32 mouse cellular contexts compared by ENCODE assay signal in genomic region chr2:135787415-135787814, GRCm38 (mm10).
"Had no signal": no experiment of that assay in that cellular context is flagged by ENCODE, and none has a peak within 500 bp of the region (broad histone marks: within the 10 kb centered on the region; RNA-seq: fewer than 3 reads in every experiment).

No protein-coding gene starts in this region.

- H3K4me3 ChIP-seq: left cerebral cortex, adult 2 months; limb, embryonic 10.5 days; limb, embryonic 12.5 days; limb, embryonic 13.5 days; limb, embryonic 15.5 days; liver, embryonic 12.5 days; liver, embryonic 13.5 days; liver, embryonic 15.5 days; lung, embryonic 15.5 days; megakaryocyte, embryonic 14.5 days; midbrain, embryonic 10.5 days; midbrain, embryonic 12.5 days; midbrain, embryonic 13.5 days; midbrain, embryonic 15.5 days; myocyte; neural tube, embryonic 12.5 days had no signal

- H3K27me3 ChIP-seq: limb, embryonic 12.5 days; limb, embryonic 13.5 days; limb, embryonic 15.5 days; liver, embryonic 12.5 days; liver, embryonic 13.5 days; liver, embryonic 15.5 days; lung, embryonic 15.5 days; megakaryocyte, embryonic 14.5 days; midbrain, embryonic 12.5 days; midbrain, embryonic 13.5 days; midbrain, embryonic 15.5 days; neural tube, embryonic 12.5 days had no signal

- H3K4me2 ChIP-seq: limb, embryonic 12.5 days; limb, embryonic 13.5 days; limb, embryonic 15.5 days; liver, embryonic 11.5 days; liver, embryonic 12.5 days; liver, embryonic 13.5 days; liver, embryonic 15.5 days; lung, embryonic 14.5 days; lung, embryonic 15.5 days; midbrain, embryonic 11.5 days; midbrain, embryonic 12.5 days; midbrain, embryonic 13.5 days; midbrain, embryonic 15.5 days; neural tube, embryonic 12.5 days had no signal

- H3K9me3 ChIP-seq: limb, embryonic 10.5 days; limb, embryonic 12.5 days; limb, embryonic 13.5 days; limb, embryonic 15.5 days; liver, embryonic 12.5 days; liver, embryonic 13.5 days; liver, embryonic 15.5 days; lung, embryonic 15.5 days; midbrain, embryonic 10.5 days; midbrain, embryonic 12.5 days; midbrain, embryonic 13.5 days; midbrain, embryonic 15.5 days; neural tube, embryonic 12.5 days had no signal

- ATAC-seq: liver, embryonic 12.5 days; liver, postnatal 0 days; midbrain, embryonic 13.5 days; midbrain, embryonic 15.5 days; midbrain, embryonic 16.5 days had no signal

- H3K9ac ChIP-seq: limb, embryonic 12.5 days; limb, embryonic 13.5 days; limb, embryonic 15.5 days; liver, embryonic 12.5 days; liver, embryonic 13.5 days; liver, embryonic 14.5 days; liver, embryonic 15.5 days; liver, postnatal 0 days; lung, embryonic 14.5 days; lung, embryonic 15.5 days; midbrain, embryonic 12.5 days; midbrain, embryonic 13.5 days; midbrain, embryonic 15.5 days; neural tube, embryonic 12.5 days had no signal

- H3K27ac ChIP-seq: left cerebral cortex, adult 2 months; limb, embryonic 10.5 days; limb, embryonic 12.5 days; limb, embryonic 13.5 days; limb, embryonic 15.5 days; liver, embryonic 12.5 days; liver, embryonic 13.5 days; liver, embryonic 14.5 days; liver, embryonic 15.5 days; lung, embryonic 15.5 days; macrophage; midbrain, embryonic 10.5 days; midbrain, embryonic 12.5 days; midbrain, embryonic 13.5 days; midbrain, embryonic 15.5 days; neural tube, embryonic 12.5 days had no signal

- DNase-seq: left cerebral cortex, postnatal 4 days; liver; liver, embryonic 13.5 days; liver, postnatal 0 days; lung, adult 18-20 months; lung, adult 2 months; lung, embryonic 14.5 days; lung, postnatal 10 days; lung, postnatal 14 days; lung, postnatal 36 days; lung, postnatal 4 days; midbrain, embryonic 14.5 days had no signal

- H3K4me1 ChIP-seq: limb, embryonic 12.5 days; limb, embryonic 13.5 days; limb, embryonic 15.5 days; liver, embryonic 12.5 days; liver, embryonic 13.5 days; liver, embryonic 15.5 days; lung, embryonic 15.5 days; midbrain, embryonic 15.5 days; neural tube, embryonic 12.5 days had no signal

- H3K36me3 ChIP-seq: limb, embryonic 10.5 days; limb, embryonic 12.5 days; limb, embryonic 13.5 days; limb, embryonic 15.5 days; liver, embryonic 12.5 days; liver, embryonic 13.5 days; liver, embryonic 15.5 days; lung, embryonic 15.5 days; midbrain, embryonic 12.5 days; midbrain, embryonic 15.5 days; neural tube, embryonic 12.5 days had no signal
